Comparison of ENCODE assay signal across 26 mouse cellular contexts in genomic region chr9:78991310-78991709, GRCm38 (mm10).
DNase-seq lines count a peak whose midpoint lies in the region; ATAC-seq and TF ChIP-seq lines count a peak whose summit lies in the region.
"Had no signal": no experiment of that assay in that cellular context is flagged by ENCODE, and none has a peak within 500 bp of the region (broad histone marks: within the 10 kb centered on the region; RNA-seq: fewer than 3 reads in every experiment).

No protein-coding gene starts in this region.

- TF ChIP-seq CTCF in lung, postnatal 0 days (IDR thresholded peaks at IDR 0.05): no peak

- no peaks in the 10 kb centered on the region for H3K9me3 ChIP-seq in kidney, embryonic 15.5 days (replicated peaks)
- no peaks in the 10 kb centered on the region for H3K9me3 ChIP-seq in limb, embryonic 12.5 days
- H3K9me3 ChIP-seq in limb, embryonic 10.5 days (replicated peaks): no peaks in the 10 kb centered on the region
- no peaks in the 10 kb centered on the region for H3K9me3 ChIP-seq in lung, postnatal 0 days (ENCODE audit: low read length)
- no peaks in the 10 kb centered on the region for H3K9me3 ChIP-seq in limb, embryonic 13.5 days
- H3K9me3 ChIP-seq: forebrain, embryonic 10.5 days; forebrain, embryonic 13.5 days; G1E; heart, embryonic 10.5 days; heart, embryonic 13.5 days had no signal

- peak; percentile 82 for ATAC-seq in kidney, embryonic 15.5 days (replicated peaks; ENCODE audit: low FRiP score)
- ATAC-seq in limb, embryonic 12.5 days (ENCODE audit: insufficient number of reproducible peaks, insufficient read depth, low FRiP score, low TSS enrichment, low read depth): no peak
- no peak for ATAC-seq in lung, postnatal 0 days
- ATAC-seq in limb, embryonic 13.5 days (ENCODE audit: low FRiP score, low read depth): no peak
- ATAC-seq: forebrain, embryonic 13.5 days; forebrain, embryonic 16.5 days; Patski had no signal

- WGBS in kidney, embryonic 15.5 days: 25% methylated on average over 4 of the region's 4 CpGs
- 59% methylated on average over 4 of the region's 4 CpGs for WGBS in limb, embryonic 12.5 days
- WGBS in limb, embryonic 10.5 days: 67% methylated on average over 4 of the region's 4 CpGs
- WGBS in lung, postnatal 0 days: 35% methylated on average over 4 of the region's 4 CpGs
- 49% methylated on average over 4 of the region's 4 CpGs for WGBS in limb, embryonic 13.5 days

- no peak overlapping the region for H3K9ac ChIP-seq in kidney, embryonic 15.5 days
- H3K9ac ChIP-seq in limb, embryonic 12.5 days (replicated peaks): no peak overlapping the region
- H3K9ac ChIP-seq in lung, postnatal 0 days (replicated peaks; ENCODE audit: low read depth): no peak overlapping the region
- no peak overlapping the region for H3K9ac ChIP-seq in limb, embryonic 13.5 days
- H3K9ac ChIP-seq: forebrain, embryonic 13.5 days; heart, embryonic 13.5 days had no signal

- no peaks in the 10 kb centered on the region for H3K4me1 ChIP-seq in kidney, embryonic 15.5 days
- H3K4me1 ChIP-seq in limb, embryonic 12.5 days (replicated peaks): no peaks in the 10 kb centered on the region
- H3K4me1 ChIP-seq in limb, embryonic 10.5 days: no peaks in the 10 kb centered on the region
- H3K4me1 ChIP-seq in lung, postnatal 0 days (ENCODE audit: insufficient read depth, low read depth, low read length): no peaks in the 10 kb centered on the region
- H3K4me1 ChIP-seq in limb, embryonic 13.5 days: no peaks in the 10 kb centered on the region
- H3K4me1 ChIP-seq: forebrain, embryonic 10.5 days; forebrain, embryonic 13.5 days; heart, embryonic 10.5 days; heart, embryonic 13.5 days had no signal

- no peaks in the 10 kb centered on the region for H3K27me3 ChIP-seq in kidney, embryonic 15.5 days
- H3K27me3 ChIP-seq in limb, embryonic 12.5 days: no peaks in the 10 kb centered on the region
- H3K27me3 ChIP-seq in limb, embryonic 10.5 days (ENCODE audit: low read depth, poor library complexity, severe bottlenecking): no peaks in the 10 kb centered on the region
- H3K27me3 ChIP-seq in lung, postnatal 0 days (replicated peaks; ENCODE audit: insufficient read depth, low read length): no peaks in the 10 kb centered on the region
- no peaks in the 10 kb centered on the region for H3K27me3 ChIP-seq in limb, embryonic 13.5 days
- H3K27me3 ChIP-seq: CH12.LX; forebrain, embryonic 13.5 days; heart, embryonic 13.5 days; Patski had no signal

- no peak for TF ChIP-seq EP300 in lung, postnatal 0 days (IDR thresholded peaks at IDR 0.05)

- DNase-seq in kidney, adult 9 months: no peak
- no peak for DNase-seq in limb, embryonic 10.5 days (ENCODE audit: low spot score)
- peak; percentile 5 for DNase-seq in lung, postnatal 0 days (ENCODE audit: low spot score)
- DNase-seq in lung, postnatal 4 days: no peak
- DNase-seq: adrenal gland, postnatal 10 days; adrenal gland, postnatal 36 days; B cell, adult 2 months; cerebellum, adult 18-20 months; cerebellum, adult 9-10 months; cerebellum, postnatal 14 days; gastrocnemius, postnatal 10 days; gastrocnemius, postnatal 36 days; heart, adult 2 months; heart, postnatal 14 days; heart, postnatal 4 days had no signal

- H3K36me3 ChIP-seq in kidney, embryonic 15.5 days: no peaks in the 10 kb centered on the region
- H3K36me3 ChIP-seq in limb, embryonic 12.5 days: no peaks in the 10 kb centered on the region
- no peaks in the 10 kb centered on the region for H3K36me3 ChIP-seq in limb, embryonic 10.5 days
- H3K36me3 ChIP-seq in lung, postnatal 0 days (ENCODE audit: insufficient read depth, low read length): no peaks in the 10 kb centered on the region
- H3K36me3 ChIP-seq in limb, embryonic 13.5 days: no peaks in the 10 kb centered on the region
- H3K36me3 ChIP-seq: forebrain, embryonic 10.5 days; G1E; heart, embryonic 10.5 days; heart, embryonic 13.5 days had no signal

- H3K4me2 ChIP-seq in kidney, embryonic 15.5 days: no peak overlapping the region
- no peak overlapping the region for H3K4me2 ChIP-seq in limb, embryonic 12.5 days
- no peak overlapping the region for H3K4me2 ChIP-seq in lung, postnatal 0 days (replicated peaks; ENCODE audit: low read depth, low read length)
- no peak overlapping the region for H3K4me2 ChIP-seq in limb, embryonic 13.5 days (replicated peaks)
- H3K4me2 ChIP-seq: forebrain, embryonic 13.5 days; heart, embryonic 13.5 days had no signal

- H3K4me3 ChIP-seq in kidney, embryonic 15.5 days (replicated peaks): no peak overlapping the region
- no peak overlapping the region for H3K4me3 ChIP-seq in limb, embryonic 12.5 days (replicated peaks)
- H3K4me3 ChIP-seq in limb, embryonic 10.5 days: no peak overlapping the region
- no peak overlapping the region for H3K4me3 ChIP-seq in lung, postnatal 0 days (ENCODE audit: low read depth, low read length)
- no peak overlapping the region for H3K4me3 ChIP-seq in limb, embryonic 13.5 days
- H3K4me3 ChIP-seq: forebrain, embryonic 10.5 days; forebrain, embryonic 13.5 days; heart, adult 2 months; heart, embryonic 10.5 days; heart, embryonic 13.5 days had no signal

- H3K27ac ChIP-seq in kidney, embryonic 15.5 days: no peak overlapping the region
- 0 out of 2 replicates have a peak overlapping the region, but pooled peaks have one; percentile 3 for H3K27ac ChIP-seq in limb, embryonic 12.5 days
- H3K27ac ChIP-seq in limb, embryonic 10.5 days: no peak overlapping the region
- H3K27ac ChIP-seq in lung, postnatal 0 days (ENCODE audit: low read length): no peak overlapping the region
- H3K27ac ChIP-seq in limb, embryonic 13.5 days: peak overlapping the region; percentile 40; the same call in 1 of the 2 replicates
- H3K27ac ChIP-seq: forebrain, embryonic 10.5 days; forebrain, embryonic 13.5 days; heart, adult 2 months; heart, embryonic 10.5 days; heart, embryonic 13.5 days had no signal

Comparison
In these comparisons a context has a peak if more than half of its experiments do, and no peak if none do; other contexts are left out.
1. H3K27ac ChIP-seq: peak in limb, embryonic 12.5 days (single experiment) and limb, embryonic 13.5 days (single experiment); none in kidney, embryonic 15.5 days (single experiment), limb, embryonic 10.5 days (single experiment) and lung, postnatal 0 days (single experiment).